Mouse (Mus musculus) lung, postnatal 25 days (tissue): ENCODE results near the gene Naa35.
"Not testable (repeated sequence)": the region's sequence is repeated elsewhere in the genome, so short reads cannot be mapped to it uniquely, and the experiment has no call there.

ENCODE experiments used
- DNase-seq: peaks from one replicate; pipeline ENCODE4 v3.0.0; 2022; ENCODE audit warnings: low spot score

Naa35 gene

GRCm38 (mm10) chr13:59580954-59581353 is 4.1 kb upstream of the Naa35 start:
- no peak for DNase-seq

DNA sequence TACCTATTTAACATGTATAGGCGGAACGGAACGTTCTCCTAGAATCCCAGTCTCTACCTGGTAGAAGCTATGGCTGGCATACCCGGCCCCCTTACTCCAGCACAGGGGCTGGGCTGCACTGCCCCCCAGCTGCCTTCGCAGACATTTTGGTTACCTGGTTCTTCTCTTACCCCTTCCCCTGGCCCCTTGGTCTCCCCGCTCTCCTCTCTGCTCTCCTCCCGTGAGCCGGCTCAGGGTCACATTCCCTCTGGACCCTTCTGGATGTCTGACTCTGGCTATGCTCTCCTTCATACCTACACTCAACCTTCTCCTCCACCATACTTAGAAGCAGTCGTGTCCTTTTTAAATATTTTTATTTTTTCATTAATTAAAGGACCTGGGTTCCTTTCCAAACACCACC is 578 bp upstream of the Naa35 start:
- peak; percentile 10 for DNase-seq

DNA sequence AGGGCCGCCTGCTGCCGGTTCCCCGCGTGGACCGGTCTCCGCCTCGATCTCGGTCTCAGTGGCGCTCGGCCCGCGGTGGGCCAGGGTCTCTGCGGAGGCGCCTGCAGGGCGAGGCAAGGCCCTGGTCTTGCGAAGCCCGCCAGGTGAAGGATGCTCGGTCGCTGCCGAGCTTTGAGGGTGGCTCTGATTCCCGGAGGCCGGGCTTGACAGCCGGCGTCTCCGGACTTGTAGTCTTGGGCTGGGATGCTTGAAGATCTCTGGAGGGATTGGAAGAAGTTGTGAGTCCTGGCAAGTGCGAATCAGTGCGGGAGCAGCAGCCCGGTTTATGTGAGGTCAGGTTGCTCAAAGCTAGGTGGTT is 568 bp downstream of the Naa35 start:
- DNase-seq: peak; percentile 16

- DNase-seq: no peak
Observed at GRCm38 (mm10) chr13:59587201-59587600, 2.1 kb downstream of the Naa35 start.

DNA sequence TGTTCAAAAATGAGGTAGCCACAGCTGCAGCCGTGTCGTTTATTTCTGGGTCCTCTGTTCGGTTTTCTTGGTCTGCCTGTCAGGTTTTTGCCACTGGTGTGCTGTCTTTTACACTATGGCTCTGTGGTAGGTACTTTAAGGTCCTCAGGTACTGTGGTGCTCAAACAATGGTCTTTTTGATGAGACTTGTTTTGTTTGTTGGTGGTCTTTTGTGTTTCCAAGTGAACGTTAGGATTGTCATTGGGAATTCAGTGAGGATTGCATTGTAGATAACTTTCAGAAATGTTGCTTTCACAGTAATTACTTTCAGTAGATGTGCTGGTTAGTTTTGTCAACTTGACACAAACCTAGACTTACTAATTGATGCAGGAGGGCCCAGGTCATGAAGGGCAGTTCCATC is 4.6 kb downstream of the Naa35 start:
- no peak for DNase-seq

- no peak for DNase-seq
Observed at GRCm38 (mm10) chr13:59590691-59591090, 5.6 kb downstream of the Naa35 start.

- DNase-seq: not testable (repeated sequence)
Observed at GRCm38 (mm10) chr13:59592058-59592457, 7.0 kb downstream of the Naa35 start.

GRCm38 (mm10) chr13:59592630-59593029 is 7.6 kb downstream of the Naa35 start:
- no peak for DNase-seq

DNA sequence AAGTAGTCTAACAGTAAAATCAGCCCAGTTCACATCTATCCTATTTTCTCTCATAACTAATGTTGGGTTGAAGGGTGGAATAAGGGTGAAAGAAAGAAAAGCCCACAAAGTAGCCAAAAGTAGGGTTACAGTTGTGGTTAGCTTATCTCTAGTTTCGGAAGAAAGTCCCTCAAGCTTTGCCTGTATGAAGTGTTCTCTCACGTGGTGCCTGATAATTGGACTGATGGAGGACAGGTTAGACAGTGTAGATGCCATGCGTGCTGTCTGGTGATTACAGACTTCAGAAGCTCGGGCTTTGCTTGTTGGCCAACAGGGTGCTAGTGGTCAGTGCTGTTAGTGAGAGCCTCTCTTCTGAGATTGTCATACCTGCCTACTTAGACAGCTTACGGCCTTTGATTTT is 18.0 kb downstream of the Naa35 start:
- no peak for DNase-seq

- no peak for DNase-seq
Observed at GRCm38 (mm10) chr13:59604511-59604910, 19.5 kb downstream of the Naa35 start.

DNA sequence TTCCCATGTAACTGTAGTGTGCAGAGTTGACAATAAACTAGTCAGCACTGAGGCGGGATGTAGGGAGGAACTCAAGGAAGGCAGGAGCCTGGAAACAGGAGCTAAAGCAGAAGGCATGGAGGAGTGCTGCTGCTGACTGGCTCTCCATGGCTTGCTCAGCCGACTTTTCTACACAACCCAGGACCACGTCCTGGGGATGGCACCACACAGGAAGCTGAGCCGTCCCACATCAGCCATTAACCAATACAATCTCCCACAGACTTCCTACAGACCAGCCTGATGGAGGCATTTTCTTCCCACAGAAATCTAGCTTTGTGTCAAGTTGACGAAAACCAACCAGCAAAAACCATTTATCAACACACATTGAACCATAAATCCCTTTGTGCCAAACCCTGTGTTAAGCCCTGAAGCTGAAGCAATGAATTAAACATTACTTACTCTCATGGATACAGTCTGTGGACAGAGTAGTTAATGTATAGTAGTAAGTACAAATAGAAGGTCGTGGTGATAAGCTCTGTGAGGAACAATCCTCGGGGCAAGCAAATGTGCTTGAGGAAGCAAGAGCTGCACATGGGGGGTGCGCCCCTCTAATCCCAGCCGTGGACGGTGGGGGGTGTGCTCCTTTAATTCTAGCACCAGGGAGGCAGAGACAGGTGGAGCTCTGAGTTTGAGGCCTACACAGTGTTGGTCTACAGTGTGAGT is 20.3 kb downstream of the Naa35 start:
- no peak for DNase-seq

- no peak for DNase-seq
Observed at GRCm38 (mm10) chr13:59609885-59610284, 24.8 kb downstream of the Naa35 start.

DNA sequence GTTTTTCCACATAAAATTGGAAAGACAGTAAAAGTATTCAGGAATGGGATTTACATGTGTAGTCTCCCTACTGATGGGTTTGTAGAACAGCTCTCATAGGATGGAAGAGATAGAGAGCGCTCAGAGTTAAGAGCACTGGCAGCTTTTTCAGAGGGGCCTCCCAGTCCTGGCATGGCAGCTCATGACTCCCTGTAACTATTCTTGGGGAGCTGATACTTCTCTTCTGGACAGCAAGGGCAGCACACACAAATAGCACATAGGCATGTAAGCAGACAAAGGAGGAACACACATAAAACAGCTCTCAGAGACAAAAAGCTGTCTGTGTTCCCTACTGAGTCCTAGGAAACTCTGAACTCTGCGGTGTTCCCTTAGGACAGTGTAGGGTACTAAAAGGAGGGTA is 25.4 kb downstream of the Naa35 start:
- no peak for DNase-seq

DNA sequence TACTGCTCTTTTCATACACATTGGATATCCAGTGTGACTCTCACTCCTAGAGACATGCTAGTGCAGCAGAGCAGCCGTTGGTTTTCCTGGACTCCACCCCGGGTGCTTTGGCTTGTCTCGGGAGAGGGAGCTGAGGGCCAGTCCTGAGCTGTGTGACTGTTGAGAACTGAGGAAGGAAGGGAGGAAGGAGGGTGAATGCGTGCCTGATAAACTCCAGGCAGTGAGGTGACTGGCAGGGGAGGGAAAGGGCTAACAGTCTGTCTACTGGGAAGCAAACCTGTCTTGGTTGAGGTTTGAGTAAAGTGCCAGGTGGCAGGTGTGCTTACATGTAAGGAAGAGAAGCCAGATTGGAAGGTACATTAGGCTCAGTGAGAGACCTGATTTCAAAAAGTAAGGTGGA is 28.8 kb downstream of the Naa35 start:
- no peak for DNase-seq

GRCm38 (mm10) chr13:59615152-59615551 is 30.1 kb downstream of the Naa35 start:
- no peak for DNase-seq

DNA sequence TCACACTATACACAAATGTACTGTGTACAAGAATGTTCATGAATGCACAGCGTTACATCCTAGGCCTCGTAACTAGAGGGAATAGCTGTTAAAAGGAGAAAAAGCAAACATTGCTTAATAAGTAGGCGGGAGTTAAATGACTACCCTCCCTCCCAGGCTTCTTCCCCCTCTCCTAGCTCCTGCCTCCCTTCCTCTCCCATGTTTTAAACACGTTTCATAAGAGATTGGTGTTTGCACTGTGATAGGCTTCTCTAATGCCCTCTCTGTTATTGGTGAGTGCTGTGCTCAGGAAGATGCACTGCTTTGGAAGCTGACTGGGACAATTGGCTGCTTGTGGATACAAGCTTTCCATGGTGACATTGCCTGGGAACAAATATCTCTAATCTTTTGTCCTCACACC is 30.5 kb downstream of the Naa35 start:
- no peak for DNase-seq

DNA sequence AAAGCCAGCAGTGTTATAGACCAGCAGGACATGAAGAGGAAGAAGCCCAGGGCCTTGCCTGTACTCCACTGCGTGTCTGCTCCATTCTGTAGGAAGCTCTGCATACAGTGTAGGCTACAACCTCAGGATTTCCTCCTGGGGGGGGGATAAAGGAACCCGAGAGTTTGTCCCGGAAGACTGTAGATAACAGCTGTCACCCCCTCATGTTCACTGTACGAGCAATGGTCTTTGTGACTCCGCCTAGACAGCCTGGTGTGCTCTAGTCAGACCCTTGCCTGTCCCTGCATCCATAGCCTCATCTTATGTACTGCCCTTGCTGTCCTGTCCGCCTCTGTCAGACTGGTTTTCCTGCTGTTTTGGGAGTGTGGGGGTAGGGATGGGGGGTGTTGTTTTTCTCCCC is 33.4 kb downstream of the Naa35 start:
- no peak for DNase-seq

- DNase-seq: no peak
Observed at GRCm38 (mm10) chr13:59621643-59622489, 36.8 kb downstream of the Naa35 start.

- no peak for DNase-seq
Observed at GRCm38 (mm10) chr13:59624389-59624788, 39.3 kb downstream of the Naa35 start.

DNA sequence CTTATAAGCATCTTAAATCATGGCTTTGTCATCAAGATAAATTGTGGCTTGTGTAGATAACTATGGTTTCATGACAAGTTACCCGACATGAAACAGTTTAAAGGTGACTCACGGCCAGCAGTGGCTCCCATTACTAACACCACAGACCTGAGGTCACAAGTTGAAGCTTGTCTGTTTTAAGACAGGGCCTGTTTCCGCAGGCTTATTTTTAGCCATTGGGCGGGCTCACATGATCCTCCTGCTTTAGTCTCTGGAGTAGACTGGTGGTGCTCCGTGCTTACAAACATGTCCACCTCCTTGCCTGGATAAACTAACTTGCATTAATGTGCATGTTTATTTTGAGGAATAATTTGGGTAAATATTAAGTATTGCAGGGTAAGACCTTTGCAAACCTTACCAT is 39.8 kb downstream of the Naa35 start:
- no peak for DNase-seq

DNA sequence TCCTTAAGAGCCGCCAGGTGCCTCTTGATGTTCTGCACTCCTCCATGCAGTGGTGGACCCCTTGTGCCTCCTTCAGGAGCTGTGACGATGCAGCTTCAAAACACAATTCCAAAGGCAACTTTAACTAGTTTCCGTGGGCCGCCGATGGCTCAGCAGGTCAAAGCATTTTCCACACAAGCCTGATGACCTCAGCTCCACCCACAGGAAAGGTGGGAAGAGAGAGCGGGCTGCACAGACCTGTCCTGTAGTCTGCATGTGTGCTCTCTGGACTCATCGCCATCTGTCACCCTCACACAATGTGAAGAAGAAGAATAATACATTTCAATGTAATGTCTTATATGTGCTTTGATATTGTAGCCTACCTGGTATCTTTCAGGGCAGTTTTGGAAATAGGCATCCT is 41.7 kb downstream of the Naa35 start:
- DNase-seq: no peak

DNA sequence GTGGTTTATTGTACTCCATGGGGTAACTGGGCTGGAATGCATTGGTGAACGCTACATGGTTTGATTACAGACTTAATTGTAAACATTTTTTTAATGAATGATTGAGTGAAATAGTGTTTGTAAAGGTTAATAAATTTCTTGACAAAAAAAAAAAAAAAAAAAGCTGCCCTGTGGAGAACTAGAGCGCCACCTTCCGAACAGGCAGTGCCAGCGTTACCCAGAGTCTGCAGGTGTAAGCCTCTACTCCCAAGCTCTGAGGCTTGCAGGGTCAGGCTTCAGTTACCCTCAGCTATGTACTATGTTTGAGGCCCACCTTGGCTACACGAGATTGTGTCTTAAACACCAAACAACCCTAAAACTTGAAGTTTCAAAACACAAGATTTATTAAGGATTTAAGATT is 49.6 kb downstream of the Naa35 start:
- DNase-seq: no peak

GRCm38 (mm10) chr13:59637800-59638199 is 52.7 kb downstream of the Naa35 start:
- no peak for DNase-seq
